Mouse (Mus musculus) CH12.LX (cell line): ENCODE measurements around the gene Prdm5. TPM values are rescaled to one million over a fixed set of nuclear protein-coding genes. Genes with fewer than 3 reads are reported as not detected.

Experiments
- DNase-seq: peaks from one replicate; pipeline ENCODE4 v3.0.0-alpha.2; 2013; ENCODE audit errors: extremely low read depth
- H3K27ac ChIP-seq: 2 replicates; pipeline ENCODE4 v1.5.1; 2012; ENCODE audit warnings: low read depth, mild to moderate bottlenecking, control low read depth, moderate library complexity; ENCODE audit not compliant: insufficient read depth
- H3K27me3 ChIP-seq: replicated peaks from 2 replicates; pipeline ENCODE3; 2012; ENCODE audit warnings: inconsistent platforms
- H3K36me3 ChIP-seq, 2 experiments: replicated peaks in 1 of 2; 2 replicates each; pipeline versions ENCODE3 to v1.6.1; 2012; ENCODE audit warnings: inconsistent platforms in 1 of 2, low read length in 1 of 2, mild to moderate bottlenecking in 1 of 2, mixed read lengths in 1 of 2, moderate library complexity in 1 of 2; ENCODE audit not compliant: control insufficient read depth in 1 of 2, insufficient read depth in 1 of 2
- H3K4me1 ChIP-seq, 2 experiments: 2 replicates each; pipeline ENCODE4 v1.6.1; 2012; ENCODE audit warnings: inconsistent platforms in 1 of 2, moderate library complexity in 1 of 2; ENCODE audit not compliant: insufficient read depth in 2 of 2, control insufficient read depth in 1 of 2
- H3K4me2 ChIP-seq: 2 replicates; pipeline ENCODE4 v1.6.1; 2012; ENCODE audit warnings: low read depth, mild to moderate bottlenecking, control low read depth; ENCODE audit not compliant: poor library complexity, insufficient read depth, severe bottlenecking
- H3K4me3 ChIP-seq, 3 experiments: fragments of 150-350 bp in 1 of 3; sonication (generic) in 1 of 3; replicated peaks in 1 of 3; 2 replicates each; pipeline versions ENCODE3 to v1.5.1; 2011 to 2012; ENCODE audit warnings: low read depth in 2 of 3, low read length in 2 of 3, mild to moderate bottlenecking in 2 of 3, moderate library complexity in 2 of 3, control low read depth in 1 of 3, improper control_type of control experiment in 1 of 3, inconsistent platforms in 1 of 3, mixed read lengths in 1 of 3; ENCODE audit not compliant: poor library complexity in 1 of 3
- H3K79me2 ChIP-seq: replicated peaks from 2 replicates; pipeline ENCODE4 v1.6.1; 2012; ENCODE audit warnings: mild to moderate bottlenecking, moderate library complexity; ENCODE audit not compliant: control insufficient read depth, poor library complexity, insufficient read depth, severe bottlenecking; ENCODE audit errors: extremely low read depth
- H3K9ac ChIP-seq: 2 replicates; pipeline ENCODE4 v1.6.1; 2012; ENCODE audit warnings: low read depth, mild to moderate bottlenecking, control low read depth, moderate library complexity; ENCODE audit not compliant: insufficient read depth
- H3K9me3 ChIP-seq: replicated peaks from 2 replicates; pipeline ENCODE3; 2012; ENCODE audit warnings: low read length, inconsistent platforms, mixed read lengths
- BHLHE40 ChIP-seq: IDR thresholded peaks from 2 replicates; pipeline ENCODE4 v1.6.1; 2011; ENCODE audit warnings: mild to moderate bottlenecking, low read depth, low read length, improper control_type of control experiment
- CHD2 ChIP-seq: IDR thresholded peaks from 2 replicates; pipeline ENCODE4 v1.6.1; 2011; ENCODE audit warnings: low read length, improper control_type of control experiment
- CTCF ChIP-seq, 2 experiments: IDR thresholded peaks in 1 of 2; conservative IDR thresholded peaks in 1 of 2; 2 replicates each; pipeline ENCODE4 v1.5.1; 2011 to 2012; ENCODE audit warnings: low read depth in 2 of 2, low read length in 2 of 2, improper control_type of control experiment in 1 of 2, inconsistent platforms in 1 of 2, mild to moderate bottlenecking in 1 of 2, moderate library complexity in 1 of 2
- E2F4 ChIP-seq: IDR thresholded peaks from 2 replicates; pipeline ENCODE4 v1.6.1; 2011; ENCODE audit warnings: low read depth, low read length, improper control_type of control experiment; ENCODE audit not compliant: insufficient replicate concordance
- EP300 ChIP-seq: IDR thresholded peaks from 2 replicates; pipeline ENCODE4 v1.6.1; 2011; ENCODE audit warnings: low read length, improper control_type of control experiment
- HCFC1 ChIP-seq: IDR thresholded peaks from 2 replicates; pipeline ENCODE4 v1.6.1; 2012; ENCODE audit warnings: low read depth, mild to moderate bottlenecking, inconsistent platforms, low read length, improper control_type of control experiment
- IRF4 ChIP-seq: IDR thresholded peaks from 2 replicates; pipeline ENCODE4 v1.6.1; 2014; ENCODE audit warnings: low read depth, mild to moderate bottlenecking, inconsistent platforms, low read length, improper control_type of control experiment
- JUN ChIP-seq: IDR thresholded peaks from 2 replicates; pipeline ENCODE4 v1.6.1; 2011; ENCODE audit warnings: low read depth, mild to moderate bottlenecking, low read length, improper control_type of control experiment, moderate library complexity; ENCODE audit not compliant: insufficient read depth
- JUND ChIP-seq: conservative IDR thresholded peaks from 2 replicates; pipeline ENCODE4 v1.6.1; 2011; ENCODE audit warnings: low read depth, low read length, improper control_type of control experiment
- MAX ChIP-seq: IDR thresholded peaks from 2 replicates; pipeline ENCODE4 v1.6.1; 2011; ENCODE audit warnings: low read length, improper control_type of control experiment
- MAZ ChIP-seq: IDR thresholded peaks from 2 replicates; pipeline ENCODE4 v1.6.1; 2012; ENCODE audit warnings: low read depth, mild to moderate bottlenecking, inconsistent platforms, low read length, improper control_type of control experiment, moderate library complexity
- MXI1 ChIP-seq: IDR thresholded peaks from 2 replicates; pipeline ENCODE4 v1.6.1; 2011; ENCODE audit warnings: mild to moderate bottlenecking, low read depth, low read length, improper control_type of control experiment
- RAD21 ChIP-seq: IDR thresholded peaks from 2 replicates; pipeline ENCODE4 v1.6.1; 2011; ENCODE audit warnings: low read depth, mild to moderate bottlenecking, low read length, improper control_type of control experiment, moderate library complexity
- SIN3A ChIP-seq: IDR thresholded peaks from 2 replicates; pipeline ENCODE4 v1.6.1; 2012; ENCODE audit warnings: low read length, improper control_type of control experiment, inconsistent platforms
- SMC3 ChIP-seq: IDR thresholded peaks from 2 replicates; pipeline ENCODE4 v1.6.1; 2011; ENCODE audit warnings: low read depth, low read length, improper control_type of control experiment
- TCF12 ChIP-seq: IDR thresholded peaks from 2 replicates; pipeline ENCODE4 v1.6.1; 2014; ENCODE audit warnings: low read depth, mild to moderate bottlenecking, inconsistent platforms, low read length, improper control_type of control experiment
- ZC3H11A ChIP-seq: IDR thresholded peaks from 2 replicates; pipeline ENCODE4 v1.6.1; 2012; ENCODE audit warnings: low read depth, mild to moderate bottlenecking, inconsistent platforms, low read length, improper control_type of control experiment
- ZKSCAN1 ChIP-seq: IDR thresholded peaks from 2 replicates; pipeline ENCODE4 v1.6.1; 2012; ENCODE audit warnings: low read depth, inconsistent platforms, low read length, improper control_type of control experiment, borderline replicate concordance
- ZMIZ1 ChIP-seq: IDR thresholded peaks from 2 replicates; pipeline ENCODE4 v1.6.1; 2012; ENCODE audit warnings: low read depth, mild to moderate bottlenecking, inconsistent platforms, low read length, improper control_type of control experiment
- dilution Hi-C: fragments of 300-500 bp; cut with MboI; formaldehyde crosslinking; loops from 2 replicates; pipeline ENCODE4 v1.14.3; 2020; ENCODE audit warnings: low sequenced_read_pairs; ENCODE audit not compliant: extremely low pct_unique_long_range_greater_than_20kb, extremely low pct_ligation_motif_present
- in situ Hi-C: fragments of 300-500 bp; cut with MboI; formaldehyde crosslinking; loops from 3 replicates; pipeline ENCODE4 v1.14.3; 2019; ENCODE audit warnings: low sequenced_read_pairs, low pct_ligation_motif_present, low pct_unique_long_range_greater_than_20kb, mixed read lengths
- polyA plus RNA-seq: library from polyadenylated mRNA; unstranded; fragments of >175 nt; gene quantifications from 2 replicates; pipeline ENCODE4 v1.2.1, GENCODE M21; 2012; ENCODE audit warnings: low read depth; ENCODE audit not compliant: insufficient read length
- total RNA-seq, 2 experiments: library from RNA; depleted of rRNA; stranded (reverse); fragments of 300-350 nt in 1 of 2; fragments of >200 nt in 1 of 2; gene quantifications; 2 replicates each; pipeline ENCODE4 v1.2.3; 2012 to 2014

Gene Prdm5
- total and polyA plus RNA-seq, 3 experiments: not detected

- peaks cover 2 to 12% of the 10 kb centered on the region in 2 experiments; a peak in 3 of 4 replicates for H3K4me1 ChIP-seq
- H3K4me2 ChIP-seq: no peak overlapping the region
- dilution Hi-C loops: no loop called here
- DNase-seq: no peak
- H3K27ac ChIP-seq: no peak overlapping the region
- no peaks in the 10 kb centered on the region for H3K36me3 ChIP-seq
- no peak overlapping the region for H3K9ac ChIP-seq
- no peaks in the 10 kb centered on the region for H3K27me3 ChIP-seq
- H3K9me3 ChIP-seq: no peaks in the 10 kb centered on the region
- no peak for TF ChIP-seq SIN3A
- no peak for TF ChIP-seq MAX
- TF ChIP-seq TCF12: no peak
- TF ChIP-seq CTCF (conservative IDR thresholded peaks at IDR 0.05 in 1 of 2, IDR thresholded peaks at IDR 0.05 in 1 of 2; ENCODE audit: low read depth in 2 of 2, low read length in 2 of 2): no peak
- TF ChIP-seq, all 38 proteins: peak for 0
- in situ Hi-C loops: no loop called here
- H3K79me2 ChIP-seq: no peaks in the 10 kb centered on the region
- no peak overlapping the region for H3K4me3 ChIP-seq
Observed at GRCm38 (mm10) chr6:65932776-65933175, 154.0 kb downstream of the Prdm5 start.

- TF ChIP-seq JUN (no peak), ZMIZ1 (no peak), E2F4 (no peak), SMC3 (no peak), MXI1 (no peak), TCF12 (no peak), IRF4 (no peak), RAD21 (no peak), HCFC1 (no peak)
- H3K9ac ChIP-seq: no peak overlapping the region
- no peaks in the 10 kb centered on the region for H3K9me3 ChIP-seq
- DNase-seq: no peak
- H3K27me3 ChIP-seq: no peaks in the 10 kb centered on the region
- H3K36me3 ChIP-seq: no peaks in the 10 kb centered on the region
- H3K79me2 ChIP-seq: no peaks in the 10 kb centered on the region
- in situ Hi-C loops (no loop called here), dilution Hi-C loops (no loop called here)
- H3K4me2 ChIP-seq: no peak overlapping the region
- peaks cover 2 to 12% of the 10 kb centered on the region in 2 experiments; a peak in 3 of 4 replicates for H3K4me1 ChIP-seq
- no peak overlapping the region for H3K27ac ChIP-seq
- H3K4me3 ChIP-seq: no peak overlapping the region
Observed at GRCm38 (mm10) chr6:65933177-65933576, 154.4 kb downstream of the Prdm5 start.

DNA sequence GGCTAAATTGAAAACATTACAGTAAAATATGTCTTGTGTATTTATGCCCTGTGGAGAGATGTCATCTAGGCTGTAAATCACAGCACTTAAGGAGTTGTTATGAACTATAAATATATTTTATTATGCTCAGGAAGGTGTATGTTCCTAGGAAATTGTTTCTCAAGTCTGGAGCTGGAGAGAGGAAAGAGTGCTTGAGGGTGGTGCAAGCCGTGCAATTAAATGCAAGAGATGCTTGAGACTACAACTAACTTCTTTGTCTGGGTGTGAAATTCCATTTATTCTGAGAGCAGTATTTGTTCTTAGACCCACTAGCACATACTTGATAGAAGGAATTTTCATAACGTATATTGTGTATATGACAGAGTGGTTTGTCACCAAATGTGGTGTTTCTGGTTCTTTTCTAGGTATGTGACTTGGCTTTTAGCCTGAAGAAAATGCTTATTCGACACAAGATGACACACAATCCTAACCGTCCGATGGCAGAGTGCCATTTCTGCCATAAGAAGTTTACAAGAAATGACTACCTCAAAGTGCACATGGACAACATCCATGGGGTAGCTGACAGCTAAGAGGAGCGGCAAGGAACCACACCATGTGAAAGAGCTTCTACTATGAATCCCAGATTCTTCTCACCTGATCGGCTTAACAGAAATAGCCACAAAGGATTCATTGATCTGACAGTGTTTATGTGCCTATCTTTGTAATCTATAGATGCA is 156.9 kb downstream of the Prdm5 start:
- Histone ChIP-seq H3K4me2 (no peak overlapping the region), H3K36me3 (no peaks in the 10 kb centered on the region), H3K9me3 (no peaks in the 10 kb centered on the region), H3K4me3 (no peak overlapping the region), H3K27ac (no peak overlapping the region), H3K79me2 (no peaks in the 10 kb centered on the region), H3K27me3 (no peaks in the 10 kb centered on the region), H3K9ac (no peak overlapping the region), H3K4me1 (peaks cover 0 to 3% of the 10 kb centered on the region in 2 experiments; a peak in 2 of 4 replicates)
- no peak for DNase-seq
- TF ChIP-seq BHLHE40 (no peak), MAX (no peak), ZMIZ1 (no peak), ZKSCAN1 (no peak), MAZ (no peak), RAD21 (no peak), ZC3H11A (no peak), IRF4 (no peak), CHD2 (no peak), SMC3 (no peak), HCFC1 (no peak), JUND (no peak), EP300 (no peak)
- dilution Hi-C loops (no loop called here), in situ Hi-C loops (no loop called here)
